Mouse (Mus musculus) neutrophil, adult 5-6 weeks (primary cell): ENCODE measurements at regions not wholly inside any gene's neighbourhood (a gene's known extent, or its start where the extent isn't known, plus 50 kb on each side); places are given as distances from the start of the nearest gene placed in this dataset.

ENCODE experiments used
- ATAC-seq: fragments of 151-379, 151-347 bp; 2 replicates; pipeline ENCODE4 v1.8.0; 2017; ENCODE audit warnings: mild to moderate bottlenecking, moderate TSS enrichment; ENCODE audit not compliant: insufficient number of reproducible peaks, poor library complexity, low FRiP score, severe bottlenecking; ENCODE audit errors: extremely low read depth

GRCm38 (mm10) chr5:17299846-17300245 is 73.1 kb upstream of the Speer4f2 start:
- no peak for ATAC-seq

GRCm38 (mm10) chr5:17321501-17321900 is 51.5 kb upstream of the Speer4f2 start:
- no peak for ATAC-seq
